Mouse (Mus musculus) spleen, postnatal 10 days (tissue): Measurements from ENCODE around the gene S100a5.
A peak's percentile ranks its signal among the peaks of the same experiment; 100 is the strongest.

ENCODE experiments used
- DNase-seq, 2 experiments: peaks; one replicate each; pipeline ENCODE4 v3.0.0; 2021 to 2022; ENCODE audit warnings: low spot score in 2 of 2

Gene S100a5

GRCm38 (mm10) chr3:90625496-90625895, 17.2 kb downstream of the S100a5 start:
- DNase-seq: no peak

- DNase-seq: no peak
These were observed 18.1 kb downstream of the S100a5 start for GRCm38 (mm10) chr3:90626266-90627021.

GRCm38 (mm10) chr3:90627366-90627765, 19.0 kb downstream of the S100a5 start:
- DNase-seq: no peak

- DNase-seq: peak in 1 of 2 experiments; percentile 27
These were observed 19.5 kb downstream of the S100a5 start for GRCm38 (mm10) chr3:90627807-90628206.

- no peak for DNase-seq
These were observed 21.0 kb downstream of the S100a5 start for GRCm38 (mm10) chr3:90629298-90629697.

DNA sequence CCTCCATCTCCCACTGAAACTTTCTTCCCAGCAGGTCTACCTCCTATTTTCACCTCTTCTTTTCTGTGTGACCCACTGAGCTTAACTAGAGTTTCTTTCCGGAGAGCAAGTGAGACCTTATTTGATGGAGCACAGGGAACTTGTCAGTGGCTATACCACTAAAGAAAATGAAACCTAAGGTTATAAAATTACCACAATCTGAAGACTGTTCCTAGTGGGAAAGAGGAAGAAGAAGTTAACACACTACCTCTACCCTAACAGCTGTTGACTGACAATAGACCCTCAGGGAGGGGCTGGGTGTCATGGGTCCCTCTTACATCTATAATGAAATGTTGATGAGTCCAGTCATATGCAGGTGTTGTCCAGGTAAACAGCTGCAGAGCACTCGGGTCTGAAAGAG, 23.7 kb downstream of the S100a5 start:
- no peak for DNase-seq

GRCm38 (mm10) chr3:90638511-90639275, 30.4 kb downstream of the S100a5 start:
- no peak for DNase-seq

GRCm38 (mm10) chr3:90639511-90640154, 31.3 kb downstream of the S100a5 start:
- DNase-seq: peak; percentile 43 to 71

DNA sequence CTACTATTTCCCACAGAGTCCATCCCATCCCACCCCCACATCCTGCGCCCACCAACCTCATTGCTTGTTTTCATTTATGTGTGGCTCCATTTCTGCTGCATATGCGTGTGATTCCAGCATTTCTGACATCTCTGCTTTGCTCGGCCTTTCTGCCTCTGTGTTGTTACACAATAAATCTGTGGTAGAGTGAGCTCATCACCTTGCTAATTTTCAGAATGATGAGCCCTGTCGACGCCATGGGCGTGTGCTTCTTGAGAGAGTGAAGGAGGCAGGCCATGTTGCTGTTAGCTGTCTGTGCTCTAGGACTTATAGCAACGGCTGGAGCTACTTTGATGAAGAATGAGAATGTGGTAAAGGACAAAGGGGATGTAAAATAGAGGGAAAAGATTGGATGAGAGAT, 32.7 kb downstream of the S100a5 start:
- no peak for DNase-seq

- DNase-seq: peak in 1 of 2 experiments; percentile 79
These were observed 35.9 kb downstream of the S100a5 start for GRCm38 (mm10) chr3:90644220-90644619.

GRCm38 (mm10) chr3:90647291-90647690, 39.0 kb downstream of the S100a5 start:
- DNase-seq: no peak

GRCm38 (mm10) chr3:90648981-90649380, 40.7 kb downstream of the S100a5 start:
- no peak for DNase-seq

DNA sequence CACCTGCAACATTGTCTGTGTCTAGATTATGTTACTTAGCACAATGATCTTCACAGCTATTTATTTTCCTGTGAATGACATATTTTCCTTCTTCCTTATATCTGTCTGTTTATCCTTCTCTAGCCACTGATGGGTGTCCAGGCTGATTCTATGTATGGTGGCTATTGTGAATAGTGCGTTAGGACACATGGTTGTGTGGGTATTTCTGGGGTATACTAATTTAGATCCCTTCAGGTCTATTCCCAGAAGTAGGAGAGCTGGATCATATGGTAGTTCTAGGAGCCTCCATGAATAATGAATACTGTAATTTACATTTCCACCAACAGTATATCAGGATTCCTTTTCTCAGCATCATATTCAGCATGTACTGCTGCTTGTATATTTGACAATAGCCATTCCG, 41.5 kb downstream of the S100a5 start:
- no peak for DNase-seq

DNA sequence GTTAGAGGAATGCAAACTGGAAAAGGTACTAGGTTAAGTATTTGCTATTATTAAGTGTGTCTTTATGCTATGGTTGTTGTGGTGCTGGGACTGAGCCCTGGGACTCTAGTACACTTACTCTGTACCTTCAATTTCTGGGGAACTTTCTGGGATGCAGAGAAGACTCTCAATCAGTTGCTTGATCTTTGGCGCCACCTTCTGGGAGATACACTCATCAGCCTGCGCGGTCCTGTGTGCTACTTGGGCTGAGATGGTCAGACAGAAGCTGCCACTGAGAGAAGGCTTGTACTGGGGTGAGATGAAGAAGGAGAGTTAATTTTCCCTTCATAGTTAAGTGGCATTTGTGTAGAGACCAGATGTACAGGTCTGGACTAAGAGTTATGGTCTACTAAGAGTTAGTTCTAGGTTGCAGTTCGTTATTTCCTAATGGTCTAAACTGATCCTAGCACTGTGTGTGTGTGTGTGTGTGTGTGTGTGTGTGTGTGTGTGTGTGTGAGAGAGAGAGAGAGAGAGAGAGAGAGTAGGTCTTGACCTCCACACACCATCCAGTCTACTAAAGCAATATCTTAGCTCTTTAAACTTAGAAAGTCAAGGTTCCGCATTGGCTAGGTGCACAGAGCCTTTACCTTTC, 44.7 kb downstream of the S100a5 start:
- DNase-seq: peak in 1 of 2 experiments; percentile 70

GRCm38 (mm10) chr3:90653717-90654116, 45.4 kb downstream of the S100a5 start, which contains the start of gene S100a7a:
TSS of gene S100a7a (plus strand) at chr3:90654017.
- DNase-seq: no peak

GRCm38 (mm10) chr3:90657405-90657804, 49.1 kb downstream of the S100a5 start:
- DNase-seq: peak in 1 of 2 experiments; percentile 32

DNA sequence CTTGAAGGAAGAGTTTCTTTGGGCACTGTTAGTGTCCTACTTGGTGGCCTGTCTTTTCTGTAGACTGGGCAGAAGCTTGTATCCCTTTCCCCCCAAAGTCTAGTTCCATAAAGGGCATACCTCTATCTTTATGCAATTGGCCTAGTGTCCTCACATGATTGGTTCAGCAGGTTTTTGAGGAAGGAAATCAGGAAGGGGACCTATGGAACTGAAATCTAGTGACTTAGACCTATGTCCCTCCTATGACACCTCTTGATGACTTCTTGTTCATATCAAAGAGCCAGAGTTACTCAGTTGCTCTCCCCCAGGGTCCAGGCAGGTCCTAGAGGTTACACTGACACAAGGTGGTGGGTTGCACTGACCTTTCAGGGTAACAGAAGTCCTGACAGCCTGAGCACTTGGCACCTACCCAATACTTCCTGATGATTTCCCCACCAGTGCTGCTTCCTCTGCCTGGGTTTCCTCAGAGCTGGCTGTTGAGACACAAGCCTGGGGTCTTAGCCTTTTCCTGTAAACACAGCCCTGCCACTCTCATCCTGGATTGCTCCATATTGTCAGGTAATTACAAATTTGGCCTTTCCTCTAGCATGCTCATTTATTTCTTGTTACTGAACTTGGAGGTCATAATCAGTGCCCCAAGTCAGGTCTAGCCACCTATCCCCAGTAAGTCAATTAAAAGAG, 51.2 kb downstream of the S100a5 start:
- DNase-seq: no peak
